Mouse (Mus musculus): Measurements from ENCODE around the gene Mgat5b.
"Not testable (repeated sequence)": the region's sequence is repeated elsewhere in the genome, so short reads cannot be mapped to it uniquely, and the experiment has no call there.

Gene Mgat5b

DNA sequence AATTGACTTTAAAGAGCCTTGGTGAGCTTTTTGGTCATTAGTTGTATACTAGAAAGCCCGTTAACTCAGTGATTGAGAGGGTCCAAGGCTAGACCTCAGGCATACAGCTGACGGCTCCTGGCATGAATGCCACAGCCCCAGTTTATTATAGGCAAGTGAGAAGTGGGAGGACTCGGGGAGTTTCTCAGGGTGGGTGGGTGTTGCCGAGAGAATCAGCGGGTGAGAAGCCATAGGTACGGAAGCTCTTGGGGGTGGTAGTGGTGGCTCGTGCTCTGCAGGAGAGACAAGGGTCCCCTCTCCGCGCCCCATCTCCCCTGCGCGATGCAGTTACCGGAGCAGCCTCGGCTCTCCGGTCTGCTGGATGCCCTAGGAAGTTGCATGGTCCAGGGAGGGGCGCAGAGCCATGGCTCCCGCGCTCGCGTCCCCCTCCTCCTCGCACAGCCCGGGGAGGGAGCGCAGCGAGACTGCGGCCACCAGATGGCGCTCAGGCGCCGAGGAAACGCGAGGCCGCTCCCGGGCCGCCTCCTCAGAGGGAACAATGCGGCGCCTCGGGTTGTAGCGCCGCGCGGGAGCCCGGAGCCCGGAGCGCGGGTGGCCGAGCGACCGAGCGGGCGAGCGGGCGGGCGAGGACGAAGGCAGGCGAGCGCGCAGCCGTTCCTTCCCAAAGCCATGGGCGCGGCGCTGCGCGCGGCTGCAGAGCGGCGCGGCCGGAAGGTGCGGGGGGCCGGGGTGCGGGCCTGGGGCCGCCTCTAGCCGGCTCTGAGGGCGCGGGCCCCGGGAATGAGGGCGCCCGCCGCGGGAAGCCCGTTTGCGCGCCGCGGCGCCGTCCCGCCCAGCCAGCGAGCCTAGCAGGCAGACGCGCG is at the start of gene Mgat5b:
TSS of gene Mgat5b (plus strand) at position 541 of the 863 bp plus-strand sequence.
- peak; percentile 87 for DNase-seq

- no peak for DNase-seq
These were observed 49.4 kb upstream of the Mgat5b start for GRCm38 (mm10) chr11:116869223-116869622.

DNA sequence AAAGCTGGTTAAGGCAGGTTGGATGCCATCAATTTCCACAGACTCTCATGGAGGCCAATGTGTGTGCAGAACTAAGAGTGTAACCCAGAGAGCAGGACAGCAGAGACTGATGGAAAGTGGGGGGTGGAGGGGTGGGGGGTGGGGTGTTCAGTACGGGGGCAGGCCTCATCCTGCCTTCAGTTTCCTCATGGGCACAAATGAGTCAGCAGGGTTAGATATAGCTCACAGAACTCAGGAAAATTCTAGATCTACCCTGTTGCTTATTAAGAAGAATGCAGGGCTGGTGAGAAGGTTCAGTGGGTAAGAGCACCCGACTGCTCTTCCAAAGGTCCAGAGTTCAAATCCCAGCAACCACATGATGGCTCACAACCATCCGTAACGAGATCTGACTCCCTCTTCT is 49.0 kb upstream of the Mgat5b start:
- no peak for DNase-seq

GRCm38 (mm10) chr11:116871538-116871937 is 47.1 kb upstream of the Mgat5b start:
- DNase-seq = no peak

GRCm38 (mm10) chr11:116873987-116874386 is 44.7 kb upstream of the Mgat5b start:
- no peak for DNase-seq

GRCm38 (mm10) chr11:116878454-116878853 is 40.2 kb upstream of the Mgat5b start:
- DNase-seq = no peak

- DNase-seq = no peak
These were observed 37.8 kb upstream of the Mgat5b start for GRCm38 (mm10) chr11:116880839-116881238.

GRCm38 (mm10) chr11:116881440-116881839 is 37.2 kb upstream of the Mgat5b start:
- DNase-seq = no peak

- no peak for DNase-seq
These were observed 36.2 kb upstream of the Mgat5b start for GRCm38 (mm10) chr11:116882446-116882845.

DNA sequence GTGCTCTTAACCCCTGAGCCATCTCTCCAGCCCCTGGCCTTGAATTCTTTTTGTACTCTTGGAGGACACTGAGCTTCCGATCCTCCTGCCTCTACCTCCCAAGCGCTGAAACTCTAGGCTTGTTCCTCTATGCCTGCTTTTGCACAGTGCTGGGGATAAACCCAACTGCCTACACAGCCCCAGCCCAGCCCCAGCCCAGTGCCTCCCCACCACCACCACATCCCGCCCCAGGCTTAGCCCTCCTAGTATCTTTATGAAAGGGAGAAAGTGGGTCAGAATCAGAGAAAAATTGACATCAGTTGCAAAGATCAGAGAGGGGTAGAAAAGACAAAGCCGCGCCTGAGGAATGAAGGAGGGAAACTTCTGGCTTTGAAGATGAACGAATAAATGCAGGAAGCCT is 34.6 kb upstream of the Mgat5b start:
- DNase-seq = no peak

- DNase-seq = peak; percentile 79
These were observed 33.1 kb upstream of the Mgat5b start for GRCm38 (mm10) chr11:116885275-116886151.

DNA sequence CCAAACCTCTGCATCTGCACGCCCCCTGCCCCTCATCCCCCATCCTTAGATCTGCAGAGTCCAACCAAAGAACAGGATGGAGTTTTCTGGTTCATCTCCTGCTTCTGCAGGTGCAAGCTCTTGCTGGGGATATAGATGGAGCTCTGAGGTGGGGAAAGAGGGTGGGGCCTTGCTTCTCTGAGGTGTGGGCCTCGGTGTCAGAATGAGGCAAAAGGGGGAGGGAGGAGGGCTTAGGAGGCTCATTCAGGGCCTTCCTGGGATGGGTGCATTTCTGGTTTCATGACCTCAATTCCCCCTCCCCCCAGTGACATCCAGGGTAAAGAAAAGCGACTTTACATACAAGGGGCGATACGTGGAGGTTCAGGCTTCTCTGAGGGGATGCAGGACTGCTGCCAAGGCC is 31.5 kb upstream of the Mgat5b start:
- DNase-seq = peak; percentile 39

DNA sequence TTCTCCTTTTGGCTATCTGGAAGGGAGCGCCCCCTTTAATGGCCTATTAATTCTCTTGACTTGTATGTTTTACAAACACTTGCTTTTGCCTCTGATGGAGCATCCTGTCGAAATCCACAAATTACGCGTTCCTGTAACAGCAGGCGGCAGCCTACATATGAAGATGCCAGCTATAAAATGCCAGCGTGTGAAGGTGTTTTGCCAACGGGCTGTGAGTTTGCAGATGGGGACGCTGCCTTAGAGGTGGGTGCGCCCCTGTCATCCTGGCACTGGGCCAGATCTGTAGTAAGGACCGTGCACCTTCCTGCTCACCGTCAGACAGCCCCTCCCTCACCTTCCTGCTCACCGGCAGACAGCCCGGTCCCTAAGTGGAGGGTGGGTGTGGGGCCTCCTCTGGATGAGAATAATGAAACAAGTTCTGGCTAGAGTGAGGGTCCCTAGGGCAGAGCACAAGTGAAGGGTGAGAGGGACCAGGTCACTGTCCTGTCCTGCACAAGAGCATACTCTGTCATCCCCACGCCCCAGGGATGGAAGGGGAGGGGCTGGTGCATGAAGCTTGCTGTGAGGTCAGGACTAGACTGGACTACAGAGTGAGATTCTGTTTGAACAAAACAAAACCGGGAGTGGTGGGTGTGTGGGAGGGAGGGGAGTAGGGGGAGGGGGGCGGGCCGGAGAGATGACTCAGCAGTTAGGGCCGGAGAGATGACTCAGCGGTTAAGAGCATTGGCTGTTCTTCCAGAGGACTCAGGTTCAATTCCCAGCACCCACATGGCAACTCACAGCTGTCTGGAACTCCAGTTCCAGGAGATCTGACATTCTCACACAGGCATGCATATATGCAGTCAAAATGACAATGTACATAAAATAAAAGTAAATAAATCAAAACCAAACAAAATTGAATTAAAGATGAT is 24.9 kb upstream of the Mgat5b start:
- no peak for DNase-seq

GRCm38 (mm10) chr11:116895402-116895801 is 23.3 kb upstream of the Mgat5b start:
- no peak for DNase-seq

DNA sequence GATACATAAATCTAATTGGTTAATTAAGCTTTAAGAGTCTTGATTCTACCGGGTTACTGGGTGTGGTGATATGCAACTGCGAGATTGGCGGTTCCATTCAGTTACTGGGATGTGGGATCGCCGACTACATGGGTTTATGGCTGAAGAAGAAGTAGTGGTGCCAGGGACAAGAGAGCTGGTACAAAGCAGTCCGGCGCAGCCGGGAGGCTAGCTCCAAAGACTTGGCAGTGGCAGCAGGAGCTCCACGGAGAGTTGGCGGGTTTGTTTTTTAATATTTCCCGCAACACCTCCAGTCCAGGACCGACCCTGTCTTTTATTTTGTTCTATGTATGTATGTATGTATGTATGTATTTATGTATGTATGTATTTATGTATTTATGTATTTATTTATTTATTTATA is 19.4 kb upstream of the Mgat5b start:
- no peak for DNase-seq

DNA sequence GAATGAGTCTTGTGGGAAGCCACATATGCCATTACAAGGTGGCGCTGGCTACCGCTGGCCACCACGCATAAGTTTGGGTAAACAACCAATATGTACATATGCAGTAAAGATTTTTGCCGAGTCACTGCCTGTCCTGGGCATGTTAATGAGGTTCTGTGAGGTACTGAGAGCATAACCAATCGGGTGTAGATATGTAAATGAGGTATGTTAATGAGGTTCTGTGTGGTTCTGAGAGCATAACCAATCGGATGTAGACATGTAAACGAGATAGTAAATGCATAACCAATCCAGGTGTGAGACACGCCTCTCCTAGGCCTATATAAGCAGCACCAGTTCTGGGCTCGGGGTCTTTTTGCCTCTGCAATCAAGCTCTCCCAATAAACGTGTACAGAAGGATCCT is 16.1 kb upstream of the Mgat5b start:
- not testable (repeated sequence) for DNase-seq

- no peak for DNase-seq
These were observed 12.8 kb upstream of the Mgat5b start for GRCm38 (mm10) chr11:116905741-116906456.

DNA sequence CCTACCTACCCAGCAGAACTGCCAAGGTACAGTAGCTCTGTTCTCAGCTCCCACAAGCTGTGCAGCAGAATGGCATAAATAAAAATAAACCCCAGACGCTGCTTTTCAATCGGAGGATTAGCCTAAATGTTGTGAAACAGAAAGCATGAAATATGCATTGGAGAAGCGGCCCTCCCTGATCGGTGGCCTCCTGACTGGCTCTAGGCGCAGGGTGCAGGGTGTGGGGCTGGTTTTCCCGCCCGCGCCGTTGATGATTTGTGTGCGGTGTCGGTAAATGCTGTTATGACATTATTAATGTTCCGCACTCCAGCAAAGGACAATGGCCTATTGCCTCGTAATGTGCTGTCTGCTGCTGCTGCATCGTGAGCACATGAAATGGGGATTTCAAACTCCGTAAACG is 5.1 kb upstream of the Mgat5b start:
- no peak for DNase-seq

DNA sequence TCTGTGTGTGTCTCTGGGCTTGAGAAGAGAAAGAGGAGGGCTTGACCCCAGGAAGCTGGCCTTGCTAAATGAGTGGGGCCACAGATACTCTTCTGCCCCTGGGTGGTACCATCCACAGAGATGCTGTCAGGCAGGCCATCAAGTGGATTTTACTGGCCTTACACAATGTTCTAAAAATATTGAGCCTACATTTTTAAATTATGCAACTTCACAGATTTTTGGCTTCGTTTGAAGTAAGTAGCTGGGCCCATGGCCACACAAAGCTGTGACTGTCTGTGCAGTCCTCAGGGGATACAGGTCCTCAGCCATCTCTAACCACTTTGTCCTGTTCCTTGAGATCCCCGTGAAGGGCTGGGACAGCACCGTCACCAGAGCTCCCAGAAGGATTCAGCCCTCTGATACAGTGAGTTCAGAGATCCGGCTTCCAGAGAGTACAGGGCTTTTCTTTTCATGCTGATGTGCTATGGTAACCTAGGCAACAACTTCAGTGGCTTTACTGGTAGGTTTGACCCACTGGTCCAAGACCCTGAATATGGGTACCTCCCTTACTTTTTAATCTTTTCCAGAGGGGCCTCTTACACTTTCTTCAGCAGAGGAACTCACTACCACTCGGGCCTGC is 4.3 kb upstream of the Mgat5b start:
- no peak for DNase-seq

DNA sequence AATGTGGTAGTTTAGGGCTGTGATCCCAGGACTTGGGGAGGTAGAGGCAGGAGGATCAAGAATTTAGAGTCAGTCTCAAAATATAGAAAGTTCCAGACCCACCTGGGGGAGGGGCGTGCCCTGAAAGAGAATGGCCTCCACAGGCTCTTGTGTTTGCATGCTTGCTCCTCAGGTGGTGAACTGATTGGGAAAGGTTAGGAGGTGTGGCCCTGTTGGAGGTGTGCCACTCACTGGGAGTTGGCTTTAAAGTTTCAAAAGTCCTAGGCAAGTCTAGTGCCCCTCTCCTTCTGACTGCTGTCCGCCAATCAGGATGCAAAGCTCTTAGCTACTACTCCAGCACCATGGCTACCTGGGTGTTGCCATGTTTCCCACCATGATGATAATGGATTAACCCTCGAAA is 3.4 kb upstream of the Mgat5b start:
- no peak for DNase-seq

DNA sequence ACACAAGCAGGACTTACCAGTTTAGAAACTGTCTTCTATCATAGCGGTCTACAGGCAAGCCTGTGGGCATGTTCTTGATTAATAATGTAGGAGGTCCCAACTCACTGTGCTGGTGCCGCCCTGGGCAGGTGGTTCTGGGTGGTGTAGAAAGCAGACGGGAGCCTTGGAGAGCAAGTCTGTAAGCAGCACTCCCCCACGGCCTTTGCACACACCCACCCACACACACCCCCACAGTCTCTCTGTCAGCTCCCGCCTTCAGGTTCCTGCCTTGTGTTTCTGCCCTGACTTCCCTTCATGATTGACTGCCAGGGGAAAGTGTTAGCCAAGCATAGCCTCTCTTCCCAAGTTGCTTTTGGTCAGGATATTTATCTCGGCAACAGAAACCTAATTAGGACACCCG is 1.3 kb upstream of the Mgat5b start:
- no peak for DNase-seq

Measured in thymus, postnatal 25 days (tissue).